Mouse (Mus musculus) megakaryocyte, adult 5-6 weeks (primary cell): ENCODE measurements at regions not wholly inside any gene's neighbourhood (a gene's known extent, or its start where the extent isn't known, plus 50 kb on each side); places are given as distances from the start of the nearest gene placed in this dataset.

ENCODE experiments used
- ATAC-seq: 2 replicates; pipeline ENCODE4 v1.8.0; 2016; ENCODE audit warnings: mild to moderate bottlenecking, inconsistent platforms; ENCODE audit not compliant: poor library complexity, severe bottlenecking

DNA sequence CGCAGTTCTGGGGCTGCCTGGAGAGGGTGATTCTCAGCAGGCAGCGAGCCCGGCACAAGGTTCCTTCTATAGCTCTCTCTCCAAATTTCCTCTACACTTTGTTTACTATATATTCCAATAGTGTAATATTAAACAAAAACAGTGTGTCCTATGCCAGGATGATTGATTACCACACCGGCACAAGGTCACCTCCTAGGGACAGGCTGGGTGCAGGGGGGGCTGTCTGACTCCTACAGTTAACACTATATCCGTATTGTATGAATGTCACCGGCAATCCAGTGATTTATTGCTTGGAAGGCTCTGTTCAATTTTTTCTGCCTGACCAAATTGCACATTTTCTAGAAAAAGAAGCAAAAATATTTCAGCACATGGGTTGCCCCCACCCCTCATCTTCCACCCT is 305.9 kb upstream of the Mgmt start:
- ATAC-seq: no peak

- ATAC-seq: no peak
Observed at GRCm38 (mm10) chr7:136590947-136591346, 303.5 kb upstream of the Mgmt start.

DNA sequence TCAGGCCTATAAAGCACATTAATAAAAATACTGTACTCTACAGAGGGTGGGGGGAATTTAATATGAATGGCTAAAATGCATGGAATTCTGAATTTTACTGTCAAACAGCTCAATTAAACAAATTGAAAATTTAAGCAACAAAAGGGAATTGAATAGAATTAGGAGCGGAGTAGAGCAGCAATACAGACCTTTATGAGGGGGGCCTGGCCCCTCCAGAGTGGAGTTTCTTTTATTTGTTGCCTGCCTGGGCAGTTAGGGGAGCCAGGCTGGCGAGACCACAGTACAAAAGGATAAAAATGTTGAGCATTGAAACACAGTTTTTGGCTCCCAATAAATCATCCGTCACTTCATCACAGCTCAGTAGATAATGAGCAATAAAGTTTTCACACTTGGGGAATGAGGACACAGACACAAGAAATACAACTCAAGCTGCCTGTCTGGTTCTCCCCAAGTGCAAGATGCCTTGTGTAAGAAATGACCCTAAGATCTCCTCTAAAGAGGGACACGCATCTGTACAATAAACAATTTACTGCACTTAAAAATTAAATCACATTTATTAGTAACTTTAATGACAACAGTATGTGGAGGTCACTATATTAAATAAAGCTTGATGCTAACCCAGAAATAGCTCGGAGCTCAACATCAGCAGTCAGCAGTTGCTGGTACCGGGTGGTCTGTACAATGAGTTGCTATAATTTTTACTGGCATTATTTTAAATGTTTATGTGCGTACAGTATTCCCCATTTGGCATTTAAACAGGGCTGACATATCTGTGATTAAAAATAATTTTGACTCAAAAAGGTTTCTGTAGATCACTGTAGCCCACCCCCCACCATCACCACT is 286.9 kb upstream of the Mgmt start:
- ATAC-seq: no peak

DNA sequence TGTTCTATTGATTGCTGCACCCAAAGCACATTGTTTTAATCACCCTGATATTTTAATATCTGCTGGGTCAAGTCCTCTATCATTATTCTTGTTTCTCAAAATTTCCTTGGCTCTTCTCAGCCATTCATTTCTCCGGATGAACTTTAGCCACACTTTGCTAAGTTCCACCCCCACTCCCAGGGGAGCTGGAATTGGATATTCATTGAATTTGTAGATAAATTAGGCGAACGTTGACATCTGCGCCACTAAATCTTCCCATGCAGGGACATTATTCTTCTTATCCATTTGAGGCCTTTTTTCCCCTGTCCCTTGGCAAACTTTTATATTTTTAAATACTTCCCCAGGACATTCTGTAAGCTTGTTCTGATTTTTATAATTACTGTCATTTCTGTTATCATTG is 280.9 kb upstream of the Mgmt start:
- ATAC-seq: no peak

DNA sequence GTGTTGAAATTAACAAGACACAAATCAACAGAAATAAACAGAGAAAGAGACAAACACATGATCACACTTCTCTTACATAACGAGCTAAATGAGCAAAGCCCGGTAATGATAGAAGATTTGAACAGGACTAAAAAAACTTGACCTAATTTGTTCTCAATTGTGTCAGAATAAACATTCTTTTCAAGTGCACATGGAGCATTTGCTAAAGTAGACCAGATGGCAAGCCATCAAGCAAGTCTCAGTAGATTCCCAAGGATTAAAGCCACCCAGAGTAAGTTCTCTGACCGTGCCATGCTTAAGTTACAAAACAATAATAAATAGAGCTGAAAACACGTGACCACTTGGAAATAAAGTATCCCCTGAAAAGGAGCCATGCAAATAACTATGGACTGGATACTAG is 269.9 kb upstream of the Mgmt start:
- ATAC-seq: no peak

GRCm38 (mm10) chr7:136631089-136631488 is 263.3 kb upstream of the Mgmt start:
- ATAC-seq: no peak

- no peak for ATAC-seq
Observed at GRCm38 (mm10) chr7:136640160-136640559, 254.3 kb upstream of the Mgmt start.

DNA sequence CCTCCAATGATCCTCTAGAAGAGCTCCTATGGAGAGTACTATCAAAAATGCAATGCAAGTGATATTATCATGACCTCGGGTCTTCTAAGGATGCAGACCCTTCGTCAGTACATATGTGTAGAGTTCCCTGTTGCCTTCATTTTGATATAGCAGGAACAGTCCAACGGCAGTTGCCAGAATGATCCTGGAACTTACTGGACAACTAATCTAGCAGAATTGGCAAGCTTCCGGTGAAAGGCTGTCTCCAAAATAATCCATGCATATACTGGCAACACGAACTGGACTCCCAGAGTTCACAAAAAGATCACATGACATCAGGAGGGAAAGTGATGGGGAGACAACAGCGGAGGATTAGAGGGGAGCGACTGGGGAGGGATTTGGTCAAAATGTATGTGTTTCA is 253.6 kb upstream of the Mgmt start:
- no peak for ATAC-seq

- ATAC-seq: no peak
Observed at GRCm38 (mm10) chr7:136649796-136650195, 244.6 kb upstream of the Mgmt start.

- no peak for ATAC-seq
Observed at GRCm38 (mm10) chr7:136659930-136660329, 234.5 kb upstream of the Mgmt start.

GRCm38 (mm10) chr7:136660401-136660800 is 234.0 kb upstream of the Mgmt start:
- no peak for ATAC-seq

DNA sequence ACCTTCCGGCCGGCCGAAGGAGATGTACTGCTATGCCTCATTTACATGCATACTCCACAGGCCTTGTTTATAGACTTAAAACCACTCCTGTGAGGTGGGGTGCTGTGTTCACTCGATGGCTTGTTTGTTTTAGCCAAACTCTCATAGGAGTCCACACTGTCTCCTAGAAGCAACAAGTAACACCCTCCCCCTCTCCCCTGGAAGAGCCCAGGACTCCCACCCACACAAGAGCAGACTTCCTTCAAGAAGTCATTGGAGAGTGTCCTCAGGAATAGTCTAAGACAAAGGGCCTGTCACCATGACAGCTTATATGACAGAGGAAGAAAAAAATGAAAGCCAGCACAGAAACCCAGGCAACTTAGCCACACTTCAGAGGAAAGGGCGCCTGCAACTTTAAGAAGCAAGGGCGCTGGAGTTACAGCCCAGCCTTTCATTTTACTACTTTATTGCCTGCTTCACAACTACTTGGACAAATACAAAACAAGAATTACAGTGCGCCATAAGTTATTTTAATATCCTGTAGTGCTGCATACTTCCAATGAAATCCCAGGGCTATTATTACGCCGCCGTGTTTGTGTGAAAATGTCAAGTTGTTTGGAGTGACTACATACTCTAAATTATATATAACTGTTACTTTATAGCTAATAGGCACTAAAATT is 229.9 kb upstream of the Mgmt start:
- ATAC-seq: no peak

- ATAC-seq: no peak
Observed at GRCm38 (mm10) chr7:136665901-136666300, 228.5 kb upstream of the Mgmt start.

GRCm38 (mm10) chr7:136666707-136667106 is 227.7 kb upstream of the Mgmt start:
- ATAC-seq: no peak

GRCm38 (mm10) chr7:136670675-136671074 is 223.7 kb upstream of the Mgmt start:
- no peak for ATAC-seq

GRCm38 (mm10) chr7:136674159-136674558 is 220.3 kb upstream of the Mgmt start:
- no peak for ATAC-seq

DNA sequence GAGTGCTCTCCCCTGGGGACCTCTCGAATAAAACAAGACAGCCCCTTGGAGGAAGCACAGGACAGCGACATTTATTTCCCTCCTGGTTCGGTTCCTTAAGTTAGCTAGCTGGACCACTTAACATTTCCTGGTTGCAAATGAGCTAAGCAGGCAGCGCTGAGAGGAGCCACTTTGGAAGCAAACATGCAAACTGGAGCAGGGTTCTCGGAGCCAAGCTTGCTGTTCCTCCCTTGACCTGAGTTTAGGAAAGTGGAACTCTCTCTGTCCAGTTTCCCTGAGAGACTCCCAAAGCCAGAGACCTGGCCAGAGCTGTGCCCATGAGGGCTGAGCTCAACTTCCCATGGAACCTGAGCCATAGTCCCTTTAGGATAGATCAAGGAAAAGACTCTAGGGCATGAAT is 219.4 kb upstream of the Mgmt start:
- ATAC-seq: no peak

- no peak for ATAC-seq
Observed at GRCm38 (mm10) chr7:136676104-136676503, 218.3 kb upstream of the Mgmt start.

- ATAC-seq: no peak
Observed at GRCm38 (mm10) chr7:136676987-136677545, 217.3 kb upstream of the Mgmt start.

DNA sequence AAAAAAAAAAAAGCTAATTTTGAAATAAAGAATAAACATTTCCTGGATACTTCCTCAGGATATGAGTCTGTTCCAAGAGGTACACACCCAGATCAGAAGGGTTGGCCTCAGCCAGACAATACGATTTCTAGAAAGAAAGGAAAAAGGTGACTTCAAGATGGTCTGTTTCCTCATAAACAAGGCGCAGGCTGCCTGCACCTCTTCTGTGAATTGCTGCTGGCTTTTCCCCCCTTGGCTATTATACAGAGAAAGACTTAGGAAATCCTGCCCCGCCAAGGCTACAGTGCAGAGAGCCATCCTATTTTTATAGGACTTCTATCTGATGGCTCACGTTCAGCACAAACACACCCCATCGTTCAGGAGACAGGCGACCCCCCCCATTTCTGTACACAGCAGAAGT is 204.8 kb upstream of the Mgmt start:
- ATAC-seq: no peak

- ATAC-seq: no peak
Observed at GRCm38 (mm10) chr7:136706246-136706645, 188.2 kb upstream of the Mgmt start.
